Mouse (Mus musculus): ENCODE results near the gene Tssk6. TPM values are rescaled to one million over a fixed set of nuclear protein-coding genes. Genes with fewer than 3 reads are reported as not detected.

Tssk6 gene
- polyA plus RNA-seq, 1 experiment from 2014 or later = 1.7 TPM

- no peak for TF ChIP-seq EP300 (IDR thresholded peaks at IDR 0.05; ENCODE audit: low read depth)
- TF ChIP-seq CTCF (IDR thresholded peaks at IDR 0.05; ENCODE audit: low read depth) = no peak
- 67% methylated on average over 10 of the region's 10 CpGs for WGBS (ENCODE audit: insufficient replicate concordance)
- H3K27me3 ChIP-seq (ENCODE audit: insufficient read depth, low read length) = peaks cover 36% of the 10 kb centered on the region
These were observed 25.0 kb upstream of the Tssk6 start for GRCm38 (mm10) chr8:69876967-69877366.

GRCm38 (mm10) chr8:69877396-69877795 lies 24.6 kb upstream of the Tssk6 start:
- Histone ChIP-seq H3K4me1 (ENCODE audit: insufficient read depth) (peaks cover 10% of the 10 kb centered on the region), H3K9ac (replicated peaks) (no peak overlapping the region), H3K27ac (ENCODE audit: low read depth) (no peak overlapping the region), H3K36me3 (replicated peaks; ENCODE audit: insufficient read depth, low read length) (no peaks in the 10 kb centered on the region), H3K4me3 (ENCODE audit: low read depth, low read length) (no peak overlapping the region), H3K27me3 (ENCODE audit: insufficient read depth, low read length) (peaks cover 40% of the 10 kb centered on the region), H3K9me3 (ENCODE audit: low read length) (0 out of 2 replicates have a peak, but pooled peaks cover 2% of the 10 kb centered on the region), H3K4me2 (ENCODE audit: low read depth, low read length) (no peak overlapping the region)
- TF ChIP-seq EP300 (IDR thresholded peaks at IDR 0.05; ENCODE audit: low read depth) = no peak
- no peak for TF ChIP-seq CTCF (IDR thresholded peaks at IDR 0.05; ENCODE audit: low read depth)
- 82% methylated on average over 4 of the region's 4 CpGs for WGBS (ENCODE audit: insufficient replicate concordance)
- DNase-seq = no peak
- no peak for ATAC-seq

More at GRCm38 (mm10) chr8:69876967-69877366, 25.0 kb upstream of the Tssk6 start:
- H3K27ac ChIP-seq (ENCODE audit: low read depth) = no peak overlapping the region
- H3K4me2 ChIP-seq (ENCODE audit: low read depth, low read length) = no peak overlapping the region
- H3K9ac ChIP-seq (replicated peaks) = no peak overlapping the region
- H3K9me3 ChIP-seq (ENCODE audit: low read length) = 0 out of 2 replicates have a peak, but pooled peaks cover 2% of the 10 kb centered on the region
- no peak overlapping the region for H3K4me3 ChIP-seq (ENCODE audit: low read depth, low read length)
- no peaks in the 10 kb centered on the region for H3K36me3 ChIP-seq (replicated peaks; ENCODE audit: insufficient read depth, low read length)
- DNase-seq (no peak), ATAC-seq (no peak)
- peaks cover 6% of the 10 kb centered on the region for H3K4me1 ChIP-seq (ENCODE audit: insufficient read depth)

GRCm38 (mm10) chr8:69877992-69878391 lies 24.0 kb upstream of the Tssk6 start:
- ATAC-seq (no peak), DNase-seq (no peak)
- 50% methylated on average over 3 of the region's 3 CpGs for WGBS (ENCODE audit: insufficient replicate concordance)

GRCm38 (mm10) chr8:69879678-69880077 lies 22.3 kb upstream of the Tssk6 start:
- Histone ChIP-seq H3K4me2 (ENCODE audit: low read depth, low read length) (no peak overlapping the region), H3K9me3 (ENCODE audit: low read length) (0 out of 2 replicates have a peak, but pooled peaks cover 2% of the 10 kb centered on the region), H3K27me3 (ENCODE audit: insufficient read depth, low read length) (peaks cover 63% of the 10 kb centered on the region), H3K27ac (ENCODE audit: low read depth) (no peak overlapping the region), H3K4me1 (ENCODE audit: insufficient read depth) (peaks cover 12% of the 10 kb centered on the region), H3K36me3 (replicated peaks; ENCODE audit: insufficient read depth, low read length) (no peaks in the 10 kb centered on the region), H3K4me3 (ENCODE audit: low read depth, low read length) (no peak overlapping the region), H3K9ac (replicated peaks) (no peak overlapping the region)
- ATAC-seq (no peak), DNase-seq (no peak)
- WGBS (ENCODE audit: insufficient replicate concordance) = 51% methylated on average over 8 of the region's 8 CpGs
- TF ChIP-seq EP300 (IDR thresholded peaks at IDR 0.05; ENCODE audit: low read depth) (no peak), CTCF (IDR thresholded peaks at IDR 0.05; ENCODE audit: low read depth) (no peak)

More at GRCm38 (mm10) chr8:69877992-69878391, 24.0 kb upstream of the Tssk6 start:
- TF ChIP-seq EP300 (IDR thresholded peaks at IDR 0.05; ENCODE audit: low read depth) (no peak), CTCF (IDR thresholded peaks at IDR 0.05; ENCODE audit: low read depth) (no peak)
- 0 out of 2 replicates have a peak, but pooled peaks cover 2% of the 10 kb centered on the region for H3K9me3 ChIP-seq (ENCODE audit: low read length)
- H3K4me3 ChIP-seq (ENCODE audit: low read depth, low read length) = no peak overlapping the region
- H3K27ac ChIP-seq (ENCODE audit: low read depth) = no peak overlapping the region
- no peak overlapping the region for H3K9ac ChIP-seq (replicated peaks)
- no peak overlapping the region for H3K4me2 ChIP-seq (ENCODE audit: low read depth, low read length)
- no peaks in the 10 kb centered on the region for H3K36me3 ChIP-seq (replicated peaks; ENCODE audit: insufficient read depth, low read length)
- H3K27me3 ChIP-seq (ENCODE audit: insufficient read depth, low read length) = peaks cover 46% of the 10 kb centered on the region
- peaks cover 12% of the 10 kb centered on the region for H3K4me1 ChIP-seq (ENCODE audit: insufficient read depth)

GRCm38 (mm10) chr8:69880841-69881240 lies 21.1 kb upstream of the Tssk6 start:
- TF ChIP-seq EP300 (IDR thresholded peaks at IDR 0.05; ENCODE audit: low read depth) (no peak), CTCF (IDR thresholded peaks at IDR 0.05; ENCODE audit: low read depth) (no peak)
- H3K9ac ChIP-seq (replicated peaks) = no peak overlapping the region
- no peak overlapping the region for H3K27ac ChIP-seq (ENCODE audit: low read depth)
- 0 out of 2 replicates have a peak, but pooled peaks cover 2% of the 10 kb centered on the region for H3K9me3 ChIP-seq (ENCODE audit: low read length)
- WGBS (ENCODE audit: insufficient replicate concordance) = 17% methylated on average over 36 of the region's 37 CpGs
- no peak overlapping the region for H3K4me2 ChIP-seq (ENCODE audit: low read depth, low read length)
- H3K36me3 ChIP-seq (replicated peaks; ENCODE audit: insufficient read depth, low read length) = no peaks in the 10 kb centered on the region
- peaks cover 75% of the 10 kb centered on the region for H3K27me3 ChIP-seq (ENCODE audit: insufficient read depth, low read length)
- no peak for ATAC-seq
- 0 out of 2 replicates have a peak overlapping the region, but pooled peaks have one; percentile 38 for H3K4me3 ChIP-seq (ENCODE audit: low read depth, low read length)
- no peak for DNase-seq
- H3K4me1 ChIP-seq (ENCODE audit: insufficient read depth) = peaks cover 12% of the 10 kb centered on the region

GRCm38 (mm10) chr8:69881261-69881865 lies 20.6 kb upstream of the Tssk6 start:
- H3K4me1 ChIP-seq (ENCODE audit: insufficient read depth) = peaks cover 12% of the 10 kb centered on the region
- no peak overlapping the region for H3K27ac ChIP-seq (ENCODE audit: low read depth)
- ATAC-seq = no peak; the same call in 1 of the 2 replicates
- H3K4me3 ChIP-seq (ENCODE audit: low read depth, low read length) = peak overlapping the region; percentile 38
- H3K4me2 ChIP-seq (ENCODE audit: low read depth, low read length) = peak overlapping the region; percentile 59
- peaks cover 77% of the 10 kb centered on the region for H3K27me3 ChIP-seq (ENCODE audit: insufficient read depth, low read length)
- WGBS (ENCODE audit: insufficient replicate concordance) = 23% methylated on average over 79 of the region's 79 CpGs
- TF ChIP-seq EP300 (IDR thresholded peaks at IDR 0.05; ENCODE audit: low read depth) = no peak
- no peak for TF ChIP-seq CTCF (IDR thresholded peaks at IDR 0.05; ENCODE audit: low read depth)
- no peak overlapping the region for H3K9ac ChIP-seq (replicated peaks)
- 0 out of 2 replicates have a peak, but pooled peaks cover 2% of the 10 kb centered on the region for H3K9me3 ChIP-seq (ENCODE audit: low read length)
- no peak for DNase-seq
- no peaks in the 10 kb centered on the region for H3K36me3 ChIP-seq (replicated peaks; ENCODE audit: insufficient read depth, low read length)

All from liver, postnatal 0 days (tissue).